Mouse (Mus musculus): ENCODE results near the gene Fam198b. TPM values are rescaled to one million over a fixed set of nuclear protein-coding genes. Genes with fewer than 3 reads are reported as not detected.
A peak's percentile ranks its signal among the peaks of the same experiment; 100 is the strongest.
"Not testable (repeated sequence)": the region's sequence is repeated elsewhere in the genome, so short reads cannot be mapped to it uniquely, and the experiment has no call there.

The Fam198b gene
- total and polyA plus RNA-seq, 3 experiments, result 2.8 to 31.2 (median 6.2) TPM

GRCm38 (mm10) chr3:79925950-79926697, 41.8 kb downstream of the Fam198b start:
- no peak for DNase-seq

GRCm38 (mm10) chr3:79927050-79927449, 42.7 kb downstream of the Fam198b start:
- DNase-seq, result peak; percentile 11

- no peak for DNase-seq
Measured at GRCm38 (mm10) chr3:79928409-79928808, 44.1 kb downstream of the Fam198b start.

GRCm38 (mm10) chr3:79930141-79930744, 45.9 kb downstream of the Fam198b start:
- DNase-seq, result no peak

GRCm38 (mm10) chr3:79936213-79936612, 51.9 kb downstream of the Fam198b start:
- DNase-seq, result peak; percentile 15

- DNase-seq, result no peak
Measured at GRCm38 (mm10) chr3:79936730-79937447, 52.6 kb downstream of the Fam198b start.

GRCm38 (mm10) chr3:79947736-79948135, 63.4 kb downstream of the Fam198b start:
- no peak for DNase-seq

GRCm38 (mm10) chr3:79948151-79948550, 63.8 kb downstream of the Fam198b start:
- DNase-seq, result no peak

GRCm38 (mm10) chr3:79953164-79953759, 68.9 kb downstream of the Fam198b start:
- no peak for DNase-seq

GRCm38 (mm10) chr3:79955262-79955661, 70.9 kb downstream of the Fam198b start:
- no peak for DNase-seq

GRCm38 (mm10) chr3:79956792-79957191, 72.5 kb downstream of the Fam198b start:
- no peak for DNase-seq

- no peak for DNase-seq
Measured at GRCm38 (mm10) chr3:79957752-79958151, 73.4 kb downstream of the Fam198b start.

- no peak for DNase-seq
Measured at GRCm38 (mm10) chr3:79966709-79967108, 82.4 kb downstream of the Fam198b start.

GRCm38 (mm10) chr3:79967346-79967745, 83.0 kb downstream of the Fam198b start:
- no peak for DNase-seq

- DNase-seq, result no peak
Measured at GRCm38 (mm10) chr3:79968426-79968825, 84.1 kb downstream of the Fam198b start.

- DNase-seq, result not testable (repeated sequence)
Measured at GRCm38 (mm10) chr3:79969536-79969935, 85.2 kb downstream of the Fam198b start.

- DNase-seq, result no peak
Measured at GRCm38 (mm10) chr3:79970070-79970469, 85.7 kb downstream of the Fam198b start.

- DNase-seq, result no peak
Measured at GRCm38 (mm10) chr3:79970498-79970897, 86.2 kb downstream of the Fam198b start.

- DNase-seq, result no peak
Measured at GRCm38 (mm10) chr3:79971542-79971941, 87.2 kb downstream of the Fam198b start.

- DNase-seq, result no peak
Measured at GRCm38 (mm10) chr3:79976786-79977185, 92.5 kb downstream of the Fam198b start.

- DNase-seq, result no peak
Measured at GRCm38 (mm10) chr3:79977656-79978450, 93.5 kb downstream of the Fam198b start.

GRCm38 (mm10) chr3:79980714-79981113, 96.4 kb downstream of the Fam198b start:
- DNase-seq, result no peak

All from adrenal gland, adult 2 months (tissue).